Comparison of ENCODE assay signal across 21 mouse cellular contexts in genomic region chr5:35768997-35769396, GRCm38 (mm10). TPM values are rescaled to one million over a fixed set of nuclear protein-coding genes. Genes with fewer than 3 reads are reported as not detected.
"Had no signal": no experiment of that assay in that cellular context is flagged by ENCODE, and none has a peak within 500 bp of the region (broad histone marks: within the 10 kb centered on the region; RNA-seq: fewer than 3 reads in every experiment).

No protein-coding gene starts in this region.

- H3K4me2 ChIP-seq: lung, embryonic 15.5 days; midbrain, embryonic 12.5 days; neural tube, embryonic 13.5 days; neural tube, embryonic 15.5 days had no signal

- H3K36me3 ChIP-seq: lung, embryonic 15.5 days; midbrain, embryonic 10.5 days; midbrain, embryonic 12.5 days; neural tube, embryonic 13.5 days; neural tube, embryonic 15.5 days had no signal

- ATAC-seq: lung, postnatal 0 days; midbrain, embryonic 16.5 days had no signal

- H3K9me3 ChIP-seq: lung, embryonic 15.5 days; midbrain, embryonic 10.5 days; midbrain, embryonic 12.5 days; neural tube, embryonic 13.5 days; neural tube, embryonic 15.5 days had no signal

- H3K4me3 ChIP-seq: lung, embryonic 15.5 days; midbrain, embryonic 10.5 days; midbrain, embryonic 12.5 days; myocyte; neural tube, embryonic 13.5 days; neural tube, embryonic 15.5 days had no signal

- H3K9ac ChIP-seq: lung, embryonic 15.5 days; midbrain, embryonic 12.5 days; neural tube, embryonic 13.5 days; neural tube, embryonic 15.5 days had no signal

- H3K27ac ChIP-seq: lung, embryonic 15.5 days; midbrain, embryonic 10.5 days; midbrain, embryonic 12.5 days; neural tube, embryonic 13.5 days; neural tube, embryonic 15.5 days had no signal

- DNase-seq: lung, adult 2 months; lung, postnatal 14 days; lung, postnatal 4 days; midbrain, embryonic 14.5 days; retina, postnatal 1 day; right cerebral cortex, adult 18-20 months; right cerebral cortex, postnatal 25 days; right cerebral cortex, postnatal 4 days; spleen, adult 18-20 months; thymus, adult 18-20 months; thymus, postnatal 14 days; thymus, postnatal 36 days had no signal

- H3K27me3 ChIP-seq: midbrain, embryonic 12.5 days had no signal

RNA-seq across cellular contexts. Expression of gene Sh3tc1, which starts 29.2 kb away (rescaled TPM):
- total RNA-seq: megakaryocyte-erythroid progenitor cell, adult 5-6 weeks had no signal
